Mouse (Mus musculus): Measurements from ENCODE around the gene Abat.

DNA sequence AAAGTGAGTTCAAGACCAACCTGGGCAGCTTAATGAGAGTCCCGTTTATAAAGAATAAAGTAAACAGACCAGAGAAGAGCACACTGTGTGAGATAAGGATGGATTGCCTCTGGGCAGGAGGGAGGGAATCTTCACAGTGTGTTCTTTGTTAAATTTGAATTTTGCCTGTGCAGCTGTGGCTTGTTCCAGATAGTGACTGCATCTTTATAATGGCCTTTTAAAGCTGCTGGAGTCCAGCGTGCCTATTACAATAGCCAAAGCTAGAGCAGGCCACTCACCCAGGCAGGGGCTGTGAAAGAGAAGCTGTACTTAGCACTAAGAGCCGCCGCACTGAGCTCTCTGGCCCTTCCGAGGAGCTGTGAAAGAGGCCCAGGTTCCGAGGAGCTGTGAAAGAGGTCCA, 132.3 kb downstream of the Abat start:
- no peak for TF ChIP-seq CTCF (conservative IDR thresholded peaks at IDR 0.05; ENCODE audit: low read length)
- TF ChIP-seq POU5F1 (IDR thresholded peaks at IDR 0.05; ENCODE audit: borderline replicate concordance, low read length), result no peak
